Mouse (Mus musculus) adrenal gland, postnatal 14 days (tissue): Measurements from ENCODE around the gene LTO1. TPM values are rescaled to one million over a fixed set of nuclear protein-coding genes. Genes with fewer than 3 reads are reported as not detected.
A peak's percentile ranks its signal among the peaks of the same experiment; 100 is the strongest.

Experiments
- DNase-seq: peaks from one replicate; pipeline ENCODE4 v3.0.0; 2021; ENCODE audit warnings: mixed read lengths
- total RNA-seq: library from RNA; stranded (reverse); gene quantifications from 2 replicates; pipeline ENCODE4 v1.2.3, GENCODE M21; 2021

LTO1 gene
- total RNA-seq, 1 experiment from 2014 or later = 24.1 TPM

GRCm38 (mm10) chr7:144907793-144908192 lies 7.1 kb upstream of the LTO1 start:
- peak; percentile 35 for DNase-seq

DNA sequence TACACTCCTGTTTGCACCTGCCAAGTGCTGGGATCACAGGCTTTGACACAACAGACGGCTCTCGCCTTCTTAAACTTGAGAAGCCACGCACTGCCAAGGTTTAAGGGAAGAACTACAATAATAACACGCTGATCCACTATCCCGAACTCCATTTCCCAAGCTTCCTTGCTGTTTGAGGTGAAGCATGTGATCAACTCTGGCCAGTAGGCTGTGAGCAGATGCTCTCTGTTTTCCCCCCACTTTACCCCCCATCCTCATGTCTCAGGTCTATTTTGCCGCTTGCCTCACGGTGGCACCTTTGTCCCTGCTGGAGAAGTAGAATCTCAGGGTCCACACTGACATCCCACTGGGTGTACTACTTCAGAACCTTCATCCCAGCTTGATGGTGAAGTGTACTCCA lies 6.2 kb upstream of the LTO1 start:
- DNase-seq = peak; percentile 24

- DNase-seq = no peak
These were observed 3.8 kb upstream of the LTO1 start for GRCm38 (mm10) chr7:144911121-144911520.

DNA sequence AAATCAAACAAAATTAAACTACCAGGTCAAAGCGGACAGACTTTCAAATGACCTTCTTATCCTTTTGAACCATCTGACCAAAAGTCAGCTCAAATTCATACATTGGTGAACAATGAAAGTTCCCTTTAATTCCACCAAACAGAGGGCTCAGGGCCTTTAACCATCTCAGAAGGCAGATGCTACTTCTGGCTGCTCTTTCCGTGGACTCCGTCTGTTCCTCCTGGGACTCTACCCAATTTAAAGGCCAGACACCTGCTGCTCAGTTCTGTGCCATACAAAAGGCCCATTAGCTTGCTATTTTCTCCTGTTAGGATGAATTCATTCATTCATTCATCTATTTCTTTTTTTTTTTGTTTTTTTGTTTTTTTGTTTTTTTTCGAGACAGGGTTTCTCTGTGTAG lies 2.0 kb upstream of the LTO1 start:
- DNase-seq = no peak

- no peak for DNase-seq
These were observed 478 bp upstream of the LTO1 start for GRCm38 (mm10) chr7:144914296-144914947.

DNA sequence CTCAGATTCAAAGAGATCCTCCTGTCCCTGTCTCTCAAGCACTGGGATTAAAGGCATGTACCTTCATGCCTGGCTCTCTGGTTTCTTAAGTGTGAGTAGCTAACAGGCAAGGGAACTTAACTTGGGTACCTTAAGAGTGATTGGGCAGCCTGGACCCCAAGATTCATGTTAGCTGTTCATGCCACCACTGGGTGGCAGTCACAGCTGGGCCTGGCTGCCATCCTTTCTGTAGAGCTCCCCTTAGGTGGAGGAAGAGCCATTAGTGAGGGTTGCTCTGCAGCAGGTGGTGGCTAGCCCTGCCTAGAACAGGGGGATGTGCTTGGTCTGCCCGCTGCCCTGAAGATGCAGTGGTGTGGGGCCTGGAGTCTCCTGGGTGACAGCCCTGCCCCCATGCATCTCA lies 3.9 kb downstream of the LTO1 start:
- no peak for DNase-seq

DNA sequence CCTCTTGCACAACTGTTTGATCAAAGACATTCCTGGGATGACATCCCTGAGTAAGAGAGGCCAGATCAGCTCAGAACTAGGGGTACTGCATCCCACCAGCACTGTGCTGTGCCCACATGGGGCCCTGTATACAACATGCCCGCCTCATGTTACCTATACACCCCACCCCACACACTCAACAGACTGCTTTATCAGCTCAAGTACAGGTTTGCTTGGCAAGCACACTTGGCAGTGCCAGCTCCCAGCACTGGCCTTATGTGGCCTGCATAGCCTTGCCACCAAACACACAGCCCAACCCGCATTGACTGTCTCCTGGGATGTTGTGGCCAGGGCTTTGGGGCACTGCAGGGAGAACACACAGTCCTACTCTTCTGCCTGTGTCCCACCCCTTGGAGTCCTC lies 12.7 kb downstream of the LTO1 start:
- no peak for DNase-seq

DNA sequence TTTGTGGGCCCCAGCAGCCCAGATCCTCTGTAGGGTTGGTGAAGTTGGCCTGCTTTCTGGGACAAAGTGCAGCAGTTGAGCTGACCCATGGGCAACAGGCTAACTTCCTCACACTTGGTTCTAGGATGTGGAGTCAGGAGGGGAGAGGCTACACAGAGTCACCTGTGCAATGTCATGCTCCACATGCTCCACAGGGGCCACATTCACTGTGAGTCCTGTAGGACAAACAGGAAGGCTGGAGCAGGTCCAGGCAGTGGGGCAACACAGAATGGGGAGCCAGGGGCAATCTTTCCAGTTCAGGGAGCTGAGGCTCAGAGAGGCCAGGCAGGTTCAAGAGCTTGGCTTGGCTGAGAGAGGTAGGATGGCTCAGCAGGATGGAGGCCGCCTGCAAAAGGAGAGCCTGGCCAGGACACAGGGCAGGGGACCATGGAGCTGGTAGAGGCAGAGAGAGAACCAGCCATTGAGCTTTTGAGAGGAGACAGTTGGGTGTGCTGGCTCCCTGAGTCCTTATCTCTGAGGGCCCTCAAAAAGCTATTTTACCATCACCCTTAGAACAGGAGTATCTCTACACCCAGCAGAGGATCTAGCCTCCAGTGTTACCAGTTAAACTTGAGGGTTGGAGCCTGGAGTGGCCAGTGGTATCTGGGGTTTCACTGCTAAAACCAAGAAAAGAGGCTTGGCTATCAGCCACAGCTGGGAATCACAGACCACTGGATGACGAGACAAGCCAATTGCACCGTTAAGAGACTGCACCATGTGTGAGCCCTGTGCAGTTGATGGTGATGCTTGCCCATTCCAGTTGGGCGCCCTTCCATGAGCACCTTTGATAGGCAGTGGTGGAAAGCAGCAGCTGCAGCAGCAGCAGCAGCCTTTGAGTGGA lies 13.3 kb downstream of the LTO1 start:
- peak; percentile 69 for DNase-seq

DNA sequence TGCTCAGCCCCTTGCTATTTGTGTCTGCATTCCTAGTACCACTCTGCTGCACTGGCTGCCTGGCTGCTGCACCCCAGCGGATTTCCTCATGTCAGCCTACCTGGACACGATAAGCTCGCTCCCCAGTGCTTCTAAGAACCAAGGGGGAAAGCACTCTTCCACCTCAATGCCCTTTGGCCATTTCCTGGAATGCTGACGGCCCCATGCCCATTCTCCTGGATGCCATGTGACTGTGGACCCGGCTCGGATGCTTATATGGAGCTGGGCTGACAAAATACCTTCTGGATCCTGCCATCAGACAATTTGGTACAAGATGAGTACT lies 13.9 kb downstream of the LTO1 start:
- no peak for DNase-seq

DNA sequence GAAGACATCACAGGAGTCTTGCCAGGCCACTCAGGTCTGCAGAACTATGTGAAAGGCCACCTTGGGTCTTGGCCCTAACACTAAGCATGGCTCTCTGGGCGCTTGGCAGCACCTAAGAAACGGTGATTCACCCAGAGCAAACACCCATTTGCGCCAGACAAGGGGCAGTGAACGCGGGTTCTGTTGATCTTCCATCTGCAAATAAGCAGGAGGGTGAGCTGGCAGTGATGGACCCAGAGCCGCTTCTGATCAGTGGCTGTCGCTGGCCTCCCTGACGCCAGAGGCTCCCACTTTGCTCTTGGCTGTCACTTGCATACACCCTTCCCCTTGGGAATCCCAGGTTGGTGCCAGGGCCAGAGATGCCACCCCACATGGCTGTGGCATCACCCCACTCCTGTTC lies 14.6 kb downstream of the LTO1 start:
- DNase-seq = peak; percentile 30

DNA sequence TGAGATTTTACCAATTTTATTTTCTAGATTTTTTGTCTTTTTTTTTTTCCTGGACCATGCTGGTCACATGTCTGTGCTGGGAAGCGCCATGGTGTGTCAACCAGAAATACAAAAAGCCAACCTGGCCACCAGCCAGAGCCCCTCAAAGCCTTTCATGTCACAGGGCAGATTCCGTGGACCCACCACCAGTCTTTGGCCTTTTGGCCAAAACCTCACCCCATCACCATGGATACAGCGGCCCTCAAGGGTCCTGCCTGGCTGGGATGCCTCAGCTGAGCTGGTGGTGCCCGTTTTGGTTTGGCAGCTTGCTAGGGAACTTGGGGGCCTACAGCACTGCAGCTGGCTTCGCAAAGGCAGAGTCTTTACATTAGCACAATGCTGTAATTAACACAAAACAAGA lies 15.0 kb downstream of the LTO1 start:
- no peak for DNase-seq

GRCm38 (mm10) chr7:144931778-144932177 lies 16.9 kb downstream of the LTO1 start:
- peak; percentile 38 for DNase-seq

GRCm38 (mm10) chr7:144932389-144932937 lies 17.6 kb downstream of the LTO1 start:
- peak; percentile 29 for DNase-seq

- DNase-seq = peak; percentile 79
These were observed 18.4 kb downstream of the LTO1 start for GRCm38 (mm10) chr7:144933336-144933735.

- DNase-seq = peak; percentile 80
These were observed 18.9 kb downstream of the LTO1 start for GRCm38 (mm10) chr7:144933796-144934195.

GRCm38 (mm10) chr7:144934901-144935300 lies 20.0 kb downstream of the LTO1 start:
- no peak for DNase-seq

GRCm38 (mm10) chr7:144935563-144935962 lies 20.7 kb downstream of the LTO1 start:
- peak; percentile 54 for DNase-seq

GRCm38 (mm10) chr7:144936311-144936880 lies 21.5 kb downstream of the LTO1 start:
- DNase-seq = no peak

DNA sequence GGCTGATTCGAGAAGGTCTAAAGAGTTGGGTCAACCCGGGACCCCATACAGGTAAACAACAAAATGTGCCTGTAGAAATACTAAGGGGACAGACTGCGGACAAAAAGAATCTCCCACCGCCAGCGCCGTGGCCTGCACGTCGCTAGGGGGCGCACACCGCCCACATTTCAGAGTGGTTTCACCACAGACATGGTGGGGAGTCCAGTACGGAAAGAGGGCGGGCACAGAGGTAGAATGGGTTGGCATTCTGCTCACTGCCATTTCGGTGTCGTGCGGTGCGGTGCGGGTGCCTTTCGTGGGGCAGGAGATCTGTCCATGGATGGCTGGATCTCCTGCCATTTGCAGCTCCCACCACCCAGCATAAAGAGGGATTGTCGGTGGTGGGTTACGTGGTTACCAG lies 22.6 kb downstream of the LTO1 start:
- peak; percentile 96 for DNase-seq

- DNase-seq = peak; percentile 20
These were observed 23.1 kb downstream of the LTO1 start for GRCm38 (mm10) chr7:144937899-144938517.

DNA sequence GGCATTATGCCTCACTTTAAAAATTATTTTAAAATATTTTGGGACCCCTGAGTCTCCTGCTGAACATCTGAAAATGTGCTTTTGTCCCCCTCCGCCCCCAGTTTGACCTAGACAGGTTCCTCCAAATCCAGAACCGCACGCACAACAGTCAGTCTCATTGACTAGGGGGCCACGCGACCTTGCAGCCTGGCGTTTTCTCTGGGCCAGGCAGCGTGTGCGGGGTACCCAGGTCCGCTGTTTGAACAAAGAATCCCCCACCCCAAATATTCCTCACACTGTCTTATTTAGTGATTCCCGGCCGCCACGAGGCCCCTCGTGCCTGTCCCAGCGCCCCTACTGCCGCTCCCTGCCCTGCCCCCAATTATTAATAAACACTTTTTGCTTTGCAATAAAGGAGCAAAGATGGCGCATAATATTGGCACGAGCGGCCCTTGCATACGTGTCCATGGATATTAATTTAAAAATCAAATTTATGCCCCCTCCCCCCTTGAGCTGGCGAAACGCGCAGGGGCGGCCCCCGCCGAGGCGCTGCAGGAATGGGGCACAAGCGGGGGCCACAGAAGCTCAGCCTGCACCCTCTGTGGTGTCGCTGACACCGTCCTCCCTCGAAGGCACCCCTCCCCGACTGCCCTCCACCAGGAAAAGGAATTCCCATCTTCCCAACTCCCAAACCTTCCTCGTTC lies 23.9 kb downstream of the LTO1 start:
- peak; percentile 43 for DNase-seq

DNA sequence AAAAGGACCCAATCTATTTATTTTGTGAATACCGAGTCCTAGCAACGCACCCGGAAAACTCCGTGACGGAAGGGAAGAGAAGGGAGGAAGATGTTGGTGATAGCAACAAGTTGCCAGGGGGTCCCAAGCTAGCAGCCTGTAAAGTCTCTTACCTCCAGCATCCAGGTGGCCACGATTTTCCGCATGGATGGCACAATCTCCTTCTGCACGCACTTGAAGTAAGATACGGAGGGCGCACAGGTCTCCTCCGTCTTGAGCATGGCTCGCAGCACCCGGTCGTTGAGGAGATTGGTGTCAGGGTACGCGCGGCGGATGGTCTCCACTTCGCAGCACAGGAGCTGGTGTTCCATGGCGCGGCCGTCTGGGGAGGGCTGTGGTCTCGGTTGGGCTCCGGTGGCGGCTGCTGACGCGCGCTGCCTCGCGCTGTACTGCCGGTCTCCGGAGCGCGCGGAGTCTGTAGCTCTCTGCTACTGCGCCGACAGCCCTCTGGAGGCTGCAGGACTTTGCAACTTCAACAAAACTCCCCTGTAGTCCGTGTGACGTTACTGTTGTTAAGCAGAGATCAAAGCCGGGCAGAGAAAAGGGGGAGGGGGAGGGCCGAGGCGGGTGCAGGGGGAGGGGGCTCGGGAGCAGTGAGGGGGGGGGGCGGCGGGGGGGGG lies 24.6 kb downstream of the LTO1 start, which contains the start of gene Ccnd1:
Gene Ccnd1, minus strand, starts transcription at position 582 of the 659 bp plus-strand sequence.
- peak; percentile 85 for DNase-seq
